Mouse (Mus musculus): ENCODE data around the gene Sprr2d.

- TF ChIP-seq CTCF (IDR thresholded peaks at IDR 0.05) (no peak), POLR2A (IDR thresholded peaks at IDR 0.05; ENCODE audit: insufficient read depth, low read depth, low read length) (no peak), EP300 (IDR thresholded peaks at IDR 0.05; ENCODE audit: insufficient read depth, low read depth, low read length) (no peak)
These were observed 46.4 kb downstream of the Sprr2d start, which contains the start of gene Sprr2h for GRCm38 (mm10) chr3:92385385-92385784.
